Mouse (Mus musculus) heart, postnatal 10 days (tissue): Measurements from ENCODE around the gene Obscn. TPM values are rescaled to one million over a fixed set of nuclear protein-coding genes. Genes with fewer than 3 reads are reported as not detected.

Experiments
- DNase-seq, 2 experiments: peaks; one replicate each; pipeline ENCODE4 v3.0.0; 2021
- intact Hi-C: fragments of 180-260 bp; cut with DNase I; formaldehyde crosslinking; loops from one replicate; pipeline ENCODE4 v1.15.1; 2025
- total RNA-seq, 2 experiments: library from RNA; stranded (reverse); gene quantifications; 2 replicates each; pipeline ENCODE4 v1.2.3; 2021

Gene Obscn
- total RNA-seq, 2 experiments from 2014 or later, result 427 to 465 TPM

- intact Hi-C loops, result no loop called here
- no peak for DNase-seq
Observed at GRCm38 (mm10) chr11:59070321-59070720, 65.9 kb downstream of the Obscn start.

GRCm38 (mm10) chr11:59068922-59069321 lies 67.3 kb downstream of the Obscn start:
- intact Hi-C loops, result no loop called here

GRCm38 (mm10) chr11:59068433-59068832 lies 67.8 kb downstream of the Obscn start:
- DNase-seq, result no peak
- intact Hi-C loops, result no loop called here

More at GRCm38 (mm10) chr11:59068922-59069321, 67.3 kb downstream of the Obscn start:
- DNase-seq, result no peak

GRCm38 (mm10) chr11:59067921-59068320 lies 68.3 kb downstream of the Obscn start:
- intact Hi-C loops, result no loop called here
- no peak for DNase-seq

- intact Hi-C loops, result no loop called here
- no peak for DNase-seq
Observed at GRCm38 (mm10) chr11:59058025-59058424, 78.2 kb downstream of the Obscn start.

- peak; percentile 45 to 52 for DNase-seq
- intact Hi-C loops, result no loop called here
Observed at GRCm38 (mm10) chr11:59051031-59051430, 85.2 kb downstream of the Obscn start.

GRCm38 (mm10) chr11:59044703-59045330 lies 91.4 kb downstream of the Obscn start:
- intact Hi-C loops, result no loop called here
- DNase-seq, result peak; percentile 70 to 73

- intact Hi-C loops, result no loop called here
- no peak for DNase-seq
Observed at GRCm38 (mm10) chr11:59029003-59029402, 107.2 kb downstream of the Obscn start.

GRCm38 (mm10) chr11:59026411-59026810 lies 109.8 kb downstream of the Obscn start:
- intact Hi-C loops, result no loop called here

GRCm38 (mm10) chr11:59015052-59015451 lies 121.2 kb downstream of the Obscn start:
- intact Hi-C loops, result no loop called here
- peak in 1 of 2 experiments; percentile 56 for DNase-seq

More at GRCm38 (mm10) chr11:59026411-59026810, 109.8 kb downstream of the Obscn start:
- no peak for DNase-seq

GRCm38 (mm10) chr11:59002327-59003079 lies 133.7 kb downstream of the Obscn start:
- intact Hi-C loops, result no loop called here
- peak; percentile 86 to 88 for DNase-seq

- intact Hi-C loops, result no loop called here
- DNase-seq, result peak; percentile 17 to 21
Observed at GRCm38 (mm10) chr11:59000635-59001034, 135.6 kb downstream of the Obscn start.

- intact Hi-C loops, result no loop called here
- peak; percentile 13 for DNase-seq
Observed at GRCm38 (mm10) chr11:58999830-59000229, 136.4 kb downstream of the Obscn start.

GRCm38 (mm10) chr11:58999158-58999557 lies 137.0 kb downstream of the Obscn start:
- peak; percentile 82 to 89 for DNase-seq
- intact Hi-C loops, result no loop called here

- intact Hi-C loops, result no loop called here
- peak; percentile 22 to 42 for DNase-seq
Observed at GRCm38 (mm10) chr11:58997541-58997940, 138.7 kb downstream of the Obscn start.

GRCm38 (mm10) chr11:58995807-58996370 lies 140.3 kb downstream of the Obscn start:
- DNase-seq, result peak; percentile 46 to 47
- intact Hi-C loops, result loop anchor here (2.0 kb wide), 1 partner anchor 17 kb away; the partner anchor contains the start of gene Trim11

GRCm38 (mm10) chr11:58995061-58995806 lies 141.0 kb downstream of the Obscn start:
- peak in 1 of 2 experiments; percentile 13 for DNase-seq
- intact Hi-C loops, result loop anchor here (2.0 kb wide), 1 partner anchor 16 kb away; the partner anchor contains the start of gene Trim11

GRCm38 (mm10) chr11:58994337-58994826 lies 141.8 kb downstream of the Obscn start:
- intact Hi-C loops, result loop anchor here (2.0 kb wide), 1 partner anchor 16 kb away; the partner anchor contains the start of gene Trim11
- peak; percentile 43 to 49 for DNase-seq

GRCm38 (mm10) chr11:58993091-58993670 lies 143.0 kb downstream of the Obscn start:
- no peak for DNase-seq
- intact Hi-C loops, result no loop called here

- intact Hi-C loops, result no loop called here
Observed at GRCm38 (mm10) chr11:58991911-58992310, 144.3 kb downstream of the Obscn start.

More at GRCm38 (mm10) chr11:58991911-58992310, 144.3 kb downstream of the Obscn start:
- peak in 1 of 2 experiments; percentile 16 for DNase-seq
